Mouse (Mus musculus) kidney, postnatal 0 days (tissue): ENCODE results near the gene Fam133b. TPM values are rescaled to one million over a fixed set of nuclear protein-coding genes. Genes with fewer than 3 reads are reported as not detected.

Source experiments
- ATAC-seq: fragments of 200-750 bp; cut with Nextera tagmentation; replicated peaks from 2 replicates; pipeline ENCODE4 v1.8.0; 2017; ENCODE audit warnings: low read depth, moderate number of reproducible peaks, moderate TSS enrichment, moderate library complexity; ENCODE audit not compliant: low FRiP score
- DNase-seq: peaks from one replicate; pipeline ENCODE4 v3.0.0-alpha.2; 2016; ENCODE audit warnings: low spot score
- H3K27ac ChIP-seq: fragments of 300-500 bp; sonication (generic); 2 replicates; pipeline ENCODE4 v1.5.1; 2014; ENCODE audit warnings: mild to moderate bottlenecking
- H3K27me3 ChIP-seq: fragments of 300-500 bp; sonication (generic); 2 replicates; pipeline ENCODE4 v1.6.1; 2014; ENCODE audit warnings: low read length, mixed read lengths; ENCODE audit not compliant: insufficient read depth
- H3K36me3 ChIP-seq: fragments of 300-500 bp; sonication (generic); 2 replicates; pipeline ENCODE4 v1.6.1; 2014; ENCODE audit warnings: low read length, mixed read lengths; ENCODE audit not compliant: insufficient read depth
- H3K4me1 ChIP-seq: fragments of 300-500 bp; sonication (generic); replicated peaks from 2 replicates; pipeline ENCODE4 v1.6.1; 2014; ENCODE audit warnings: antibody characterized with exemption, low read length, mixed read lengths; ENCODE audit not compliant: insufficient read depth
- H3K4me2 ChIP-seq: fragments of 300-500 bp; sonication (generic); 2 replicates; pipeline ENCODE4 v1.6.1; 2014; ENCODE audit warnings: mild to moderate bottlenecking, low read length, moderate library complexity, mixed read lengths
- H3K4me3 ChIP-seq: fragments of 300-500 bp; sonication (generic); replicated peaks from 2 replicates; pipeline ENCODE4 v1.5.1; 2014; ENCODE audit warnings: low read depth, low read length
- H3K9ac ChIP-seq: fragments of 300-500 bp; sonication (generic); 2 replicates; pipeline ENCODE4 v1.6.1; 2014; ENCODE audit warnings: low read depth, low read length
- H3K9me3 ChIP-seq: fragments of 300-500 bp; sonication (generic); replicated peaks from 2 replicates; pipeline ENCODE4 v1.6.1; 2016; ENCODE audit warnings: low read length, inconsistent platforms, mixed read lengths
- CTCF ChIP-seq: IDR thresholded peaks from 2 replicates; pipeline ENCODE4 v1.5.1; 2016; ENCODE audit warnings: antibody characterized with exemption, low read depth, mild to moderate bottlenecking, moderate library complexity
- WGBS: fragments of 180-500 bp; shearing (Covaris S2); extraction: QIAGEN DNeasy Blood & Tissue Kit; methylation state at CpG from one replicate; pipeline ENCODE4 v1.1.7; 2014; 5-methylcytosine and 5-hydroxymethylcytosine counted together
- polyA plus RNA-seq: library from polyadenylated mRNA; unstranded; fragments of >200 nt; fragmentation: Nextera tagmentation; extraction: Ambion mirVana; gene quantifications from 2 replicates; pipeline ENCODE4 v1.2.1, GENCODE M21; 2015

Fam133b gene
- polyA plus RNA-seq, result 30.6 and 31.0 TPM in 2 replicates

DNA sequence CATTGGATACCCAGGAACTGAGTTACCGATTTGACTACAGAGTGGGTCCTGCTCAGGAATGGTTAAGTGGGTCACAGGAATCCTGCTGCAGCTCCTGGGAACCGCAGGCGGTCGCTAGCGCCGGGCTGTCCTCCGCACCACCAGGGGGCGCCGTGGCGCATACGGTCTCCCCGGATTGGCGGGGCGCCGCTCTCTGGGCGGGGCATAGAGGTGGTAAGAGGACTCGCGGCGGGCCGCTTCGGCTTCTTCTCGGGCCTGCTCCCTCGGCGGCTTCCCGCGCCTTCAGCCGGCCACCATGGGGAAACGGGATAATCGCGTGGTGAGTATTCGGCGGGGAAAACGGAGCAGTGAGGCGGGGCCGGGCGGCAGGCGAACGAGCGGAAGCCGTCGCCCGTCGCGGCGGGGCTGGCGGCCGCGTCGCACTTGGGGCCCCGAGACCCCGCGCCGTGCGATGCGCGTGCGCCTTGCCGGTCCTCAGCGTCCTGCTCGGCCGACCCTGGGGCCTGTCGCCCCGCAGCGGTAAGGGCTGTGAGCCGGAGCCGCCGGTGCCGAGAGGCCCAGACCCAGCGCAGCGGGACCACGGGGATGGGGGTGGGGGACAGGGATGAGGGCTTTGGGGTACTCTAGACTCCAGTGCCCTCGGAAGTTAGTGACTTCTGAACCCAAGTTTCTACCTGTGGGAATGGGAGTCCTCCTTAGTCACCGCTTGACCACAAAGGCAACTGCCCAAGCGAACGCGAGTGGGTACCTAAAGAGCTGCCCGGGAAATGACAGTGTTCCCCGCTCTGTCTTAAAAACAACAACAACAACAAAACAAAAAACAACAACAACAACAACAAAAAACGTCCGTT is at the start of gene Fam133b:
Gene Fam133b (plus strand): TSS at position 205 of the 851 bp plus-strand sequence.
- H3K36me3 ChIP-seq, result no peaks in the 10 kb centered on the region
- peaks cover 14% of the 10 kb centered on the region; the same call in 1 of the 2 replicates for H3K4me1 ChIP-seq
- TF ChIP-seq CTCF, result peak; percentile 96
- H3K4me2 ChIP-seq, result peak within 1 kb of the TSS; percentile 75
- WGBS, result 0% methylated on average over 66 of the region's 80 CpGs
- peak within 1 kb of the TSS; percentile 99 for H3K4me3 ChIP-seq
- H3K27me3 ChIP-seq, result no peaks in the 10 kb centered on the region
- no peaks in the 10 kb centered on the region for H3K9me3 ChIP-seq
- peak; percentile 95 for ATAC-seq
- H3K27ac ChIP-seq, result peak within 1 kb of the TSS; percentile 89
- peak; percentile 94 for DNase-seq
- peak within 1 kb of the TSS; percentile 95 for H3K9ac ChIP-seq

DNA sequence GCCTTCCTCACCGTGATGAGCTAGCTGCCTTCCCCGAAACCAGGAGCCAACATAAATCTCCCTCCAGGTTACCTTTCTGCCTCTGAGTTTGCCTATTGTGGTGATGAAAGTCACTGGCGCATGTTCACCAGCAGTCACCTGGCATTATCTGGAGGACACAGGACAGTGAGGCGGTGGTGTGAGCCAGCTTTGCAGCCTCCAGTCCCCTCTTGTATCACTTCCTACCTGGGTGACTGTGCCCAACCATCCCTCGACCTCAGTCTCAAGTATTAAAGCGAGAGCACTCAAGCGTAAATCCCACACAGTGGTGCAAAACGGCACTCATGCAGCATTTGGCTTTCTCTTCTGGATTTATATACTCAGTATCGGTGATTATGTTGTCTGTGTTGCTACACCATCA is 49.7 kb upstream of the Fam133b start:
- no peak for ATAC-seq
- Histone ChIP-seq H3K4me3 (no peak overlapping the region), H3K4me1 (no peaks in the 10 kb centered on the region; the same call in 1 of the 2 replicates), H3K9me3 (no peaks in the 10 kb centered on the region), H3K36me3 (no peaks in the 10 kb centered on the region), H3K4me2 (no peak overlapping the region), H3K9ac (no peak overlapping the region), H3K27ac (no peak overlapping the region; the same call in 1 of the 2 replicates), H3K27me3 (no peaks in the 10 kb centered on the region)
- 78% methylated on average over 9 of the region's 9 CpGs for WGBS
- TF ChIP-seq CTCF, result no peak
- DNase-seq, result no peak

- 68% methylated on average over 8 of the region's 8 CpGs for WGBS
- Histone ChIP-seq H3K4me3 (no peak overlapping the region), H3K9me3 (no peaks in the 10 kb centered on the region), H3K27me3 (no peaks in the 10 kb centered on the region), H3K4me2 (no peak overlapping the region), H3K9ac (no peak overlapping the region), H3K36me3 (no peaks in the 10 kb centered on the region), H3K27ac (no peak overlapping the region; the same call in 1 of the 2 replicates), H3K4me1 (no peaks in the 10 kb centered on the region; the same call in 1 of the 2 replicates)
- no peak for ATAC-seq
- TF ChIP-seq CTCF, result no peak
- DNase-seq, result no peak
Measured at GRCm38 (mm10) chr5:3494452-3495187, 49.0 kb upstream of the Fam133b start.

- H3K4me3 ChIP-seq, result no peak overlapping the region
- no peak overlapping the region for H3K4me2 ChIP-seq
- no peaks in the 10 kb centered on the region for H3K27me3 ChIP-seq
- no peaks in the 10 kb centered on the region for H3K36me3 ChIP-seq
- DNase-seq (no peak), ATAC-seq (no peak)
- no peak overlapping the region for H3K27ac ChIP-seq
- H3K4me1 ChIP-seq, result peaks cover 4% of the 10 kb centered on the region; the same call in 1 of the 2 replicates
- H3K9ac ChIP-seq, result no peak overlapping the region
- no peak for TF ChIP-seq CTCF
- 72% methylated on average over 5 of the region's 5 CpGs for WGBS
- no peaks in the 10 kb centered on the region for H3K9me3 ChIP-seq
Measured at GRCm38 (mm10) chr5:3497505-3497925, 46.1 kb upstream of the Fam133b start.

DNA sequence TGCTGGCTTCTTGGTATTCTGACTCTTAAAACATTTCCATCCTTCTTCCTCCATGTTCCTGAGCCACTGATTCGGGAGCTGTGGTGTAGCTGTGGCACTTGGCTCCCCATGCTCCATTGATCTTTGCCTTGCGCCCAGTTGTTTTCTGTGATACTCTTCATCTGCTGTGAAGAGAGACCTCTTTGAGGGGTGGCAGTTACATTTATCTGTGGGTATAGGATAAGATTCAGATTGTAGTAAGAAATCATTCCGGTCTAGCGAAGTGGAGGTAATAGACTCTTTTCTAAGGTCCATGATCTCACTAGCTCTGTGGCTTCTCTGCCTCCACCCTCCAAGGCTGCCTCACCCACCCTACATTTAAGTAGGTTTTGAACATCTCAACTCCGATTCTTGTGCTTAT is 43.3 kb upstream of the Fam133b start:
- H3K4me1 ChIP-seq, result peaks cover 11% of the 10 kb centered on the region
- H3K4me3 ChIP-seq, result no peak overlapping the region
- H3K9ac ChIP-seq, result no peak overlapping the region
- H3K27me3 ChIP-seq, result no peaks in the 10 kb centered on the region
- ATAC-seq (no peak), DNase-seq (no peak)
- no peak for TF ChIP-seq CTCF
- H3K27ac ChIP-seq, result no peak overlapping the region
- H3K9me3 ChIP-seq, result no peaks in the 10 kb centered on the region
- H3K4me2 ChIP-seq, result no peak overlapping the region
- 86% methylated on average over 5 of the region's 5 CpGs for WGBS
- H3K36me3 ChIP-seq, result no peaks in the 10 kb centered on the region

GRCm38 (mm10) chr5:3500957-3501563 is 42.6 kb upstream of the Fam133b start:
- no peak; the same call in 1 of the 2 replicates for ATAC-seq
- WGBS, result 57% methylated on average over 8 of the region's 8 CpGs
- peaks cover 11% of the 10 kb centered on the region for H3K4me1 ChIP-seq

More at GRCm38 (mm10) chr5:3500957-3501563, 42.6 kb upstream of the Fam133b start:
- Histone ChIP-seq H3K27ac (peak overlapping the region; percentile 42; the same call in 1 of the 2 replicates), H3K4me2 (peak overlapping the region; percentile 3; the same call in 1 of the 2 replicates), H3K9ac (0 out of 2 replicates have a peak overlapping the region, but pooled peaks have one; percentile 27), H3K9me3 (no peaks in the 10 kb centered on the region), H3K27me3 (no peaks in the 10 kb centered on the region), H3K4me3 (no peak overlapping the region), H3K36me3 (no peaks in the 10 kb centered on the region)
- DNase-seq, result no peak
- no peak for TF ChIP-seq CTCF
